Mouse (Mus musculus) kidney, adult 2 months (tissue): ENCODE data around the gene Fbxl8. TPM values are rescaled to one million over a fixed set of nuclear protein-coding genes. Genes with fewer than 3 reads are reported as not detected.

Experiments
- DNase-seq: peaks from one replicate; pipeline ENCODE4 v3.0.0; 2021
- H3K27ac ChIP-seq: fragments of 200-500 bp; 2 replicates; pipeline ENCODE4 v1.5.1; 2012; ENCODE audit warnings: low read depth, low read length, control low read depth, inconsistent platforms; ENCODE audit not compliant: insufficient read depth
- H3K27me3 ChIP-seq: fragments of 200-500 bp; replicated peaks from 2 replicates; pipeline ENCODE4 v1.6.1; 2012; ENCODE audit warnings: mild to moderate bottlenecking, moderate library complexity, low read length, inconsistent platforms; ENCODE audit not compliant: control insufficient read depth, insufficient read depth
- H3K36me3 ChIP-seq: fragments of 200-500 bp; 2 replicates; pipeline ENCODE4 v1.6.1; 2012; ENCODE audit warnings: mild to moderate bottlenecking, moderate library complexity, low read length, inconsistent platforms; ENCODE audit not compliant: control insufficient read depth, insufficient read depth
- H3K4me1 ChIP-seq: fragments of 200-500 bp; 2 replicates; pipeline ENCODE4 v1.6.1; 2011; ENCODE audit warnings: low read length; ENCODE audit not compliant: control insufficient read depth, insufficient read depth
- H3K4me3 ChIP-seq: fragments of 200-500 bp; 2 replicates; pipeline ENCODE4 v1.5.1; 2011; ENCODE audit warnings: mild to moderate bottlenecking, low read depth, low read length, control low read depth; ENCODE audit not compliant: insufficient read depth
- CTCF ChIP-seq: fragments of 200-500 bp; conservative IDR thresholded peaks from 2 replicates; pipeline ENCODE4 v1.5.1; 2011; ENCODE audit warnings: low read depth, mild to moderate bottlenecking, control low read depth, low read length, moderate library complexity, mixed read lengths; ENCODE audit not compliant: insufficient read depth, insufficient read length
- POLR2A ChIP-seq: fragments of 200-500 bp; IDR thresholded peaks from one replicate; pipeline ENCODE4 v1.6.1; 2011; ENCODE audit warnings: low read depth, low read length, control low read depth
- WGBS: fragments of 180-500 bp; shearing (Covaris S2); methylation state at CpG from one replicate; pipeline ENCODE4 v1.1.7; 2018; 5-methylcytosine and 5-hydroxymethylcytosine counted together
- polyA plus RNA-seq: library from polyadenylated mRNA; depleted of rRNA; stranded (reverse); fragments of >200 nt; gene quantifications from 2 replicates; pipeline ENCODE4 v1.2.3, GENCODE M21; 2012

Fbxl8 gene
- polyA plus RNA-seq, 1 experiment, result 6.9 TPM

- no peaks in the 10 kb centered on the region for H3K27me3 ChIP-seq
- WGBS, result 8% methylated on average over 30 of the region's 30 CpGs
- peak; percentile 69 for DNase-seq
Measured at GRCm38 (mm10) chr8:105259721-105260320, 4.6 kb upstream of the Fbxl8 start.

GRCm38 (mm10) chr8:105260371-105261099 lies 3.9 kb upstream of the Fbxl8 start:
- Histone ChIP-seq H3K4me3 (no peak overlapping the region), H3K36me3 (no peaks in the 10 kb centered on the region), H3K4me1 (peaks cover 3% of the 10 kb centered on the region; the same call in 1 of the 2 replicates), H3K27ac (no peak overlapping the region), H3K27me3 (no peaks in the 10 kb centered on the region)
- 83% methylated on average over 7 of the region's 7 CpGs for WGBS
- no peak for DNase-seq
- TF ChIP-seq POLR2A (no peak), CTCF (no peak)

More at GRCm38 (mm10) chr8:105259721-105260320, 4.6 kb upstream of the Fbxl8 start:
- TF ChIP-seq POLR2A (no peak), CTCF (peak; percentile 88)
- peak overlapping the region; percentile 34; the same call in 1 of the 2 replicates for H3K4me3 ChIP-seq
- H3K27ac ChIP-seq, result no peak overlapping the region
- H3K4me1 ChIP-seq, result peaks cover 3% of the 10 kb centered on the region; the same call in 1 of the 2 replicates
- H3K36me3 ChIP-seq, result no peaks in the 10 kb centered on the region

GRCm38 (mm10) chr8:105261326-105261980 lies 3.0 kb upstream of the Fbxl8 start:
- H3K27me3 ChIP-seq, result no peaks in the 10 kb centered on the region
- no peak overlapping the region for H3K4me3 ChIP-seq
- H3K36me3 ChIP-seq, result no peaks in the 10 kb centered on the region
- H3K27ac ChIP-seq, result no peak overlapping the region
- no peak for DNase-seq
- H3K4me1 ChIP-seq, result peaks cover 3% of the 10 kb centered on the region; the same call in 1 of the 2 replicates
- 93% methylated on average over 12 of the region's 12 CpGs for WGBS
- TF ChIP-seq POLR2A, result no peak
- TF ChIP-seq CTCF, result no peak

- WGBS, result 50% methylated on average over 16 of the region's 16 CpGs
- Histone ChIP-seq H3K4me1 (peaks cover 3% of the 10 kb centered on the region; the same call in 1 of the 2 replicates), H3K36me3 (peaks cover 1% of the 10 kb centered on the region), H3K4me3 (no peak overlapping the region), H3K27ac (no peak overlapping the region), H3K27me3 (no peaks in the 10 kb centered on the region)
- no peak for DNase-seq
- TF ChIP-seq CTCF (no peak), POLR2A (no peak)
Measured at GRCm38 (mm10) chr8:105263244-105263912, 1.1 kb upstream of the Fbxl8 start.

- Histone ChIP-seq H3K4me3 (peak overlapping the region; percentile 99), H3K27me3 (no peaks in the 10 kb centered on the region), H3K36me3 (peaks cover 1% of the 10 kb centered on the region), H3K27ac (0 out of 2 replicates have a peak overlapping the region, but pooled peaks have one; percentile 26), H3K4me1 (peaks cover 3% of the 10 kb centered on the region; the same call in 1 of the 2 replicates)
- peak; percentile 60 for DNase-seq
- no peak for TF ChIP-seq CTCF
- WGBS, result 7% methylated on average over 10 of the region's 10 CpGs
Measured at GRCm38 (mm10) chr8:105265128-105265527, 680 bp downstream of the Fbxl8 start.

GRCm38 (mm10) chr8:105266775-105267174 lies 2.3 kb downstream of the Fbxl8 start:
- Histone ChIP-seq H3K27me3 (no peaks in the 10 kb centered on the region), H3K4me1 (peaks cover 3% of the 10 kb centered on the region; the same call in 1 of the 2 replicates), H3K36me3 (peaks cover 1% of the 10 kb centered on the region), H3K27ac (no peak overlapping the region), H3K4me3 (no peak overlapping the region)
- TF ChIP-seq CTCF (no peak), POLR2A (no peak)
- DNase-seq, result no peak
- 81% methylated on average over 13 of the region's 13 CpGs for WGBS
